ENCODE assay signal across 8 mouse cellular contexts in genomic region chr16:94631984-94632383, GRCm38 (mm10).
DNase-seq lines count a peak whose midpoint lies in the region; ATAC-seq and TF ChIP-seq lines count a peak whose summit lies in the region.

No protein-coding gene starts in this region.

- peak; percentile 63 for DNase-seq in right cerebral cortex, adult 18-20 months
- DNase-seq in right cerebral cortex, postnatal 14 days: no peak
- peak; percentile 73 for DNase-seq in cerebellum, adult 9-11 months
- peak; percentile 88 for DNase-seq in kidney, adult 2 months
- DNase-seq in spleen, adult 12 weeks (ENCODE audit: low spot score): no peak

- 1% methylated on average over 5 of the region's 5 CpGs for WGBS in kidney, adult 2 months
- WGBS in liver, embryonic 12.5 days (ENCODE audit: insufficient replicate concordance): 25% methylated on average over 5 of the region's 5 CpGs
- WGBS in neural tube, embryonic 12.5 days: 15% methylated on average over 5 of the region's 5 CpGs

- H3K9ac ChIP-seq in liver, embryonic 12.5 days: no peak overlapping the region
- H3K9ac ChIP-seq in neural tube, embryonic 12.5 days: no peak overlapping the region

- no peaks in the 10 kb centered on the region for H3K36me3 ChIP-seq in kidney, adult 2 months (ENCODE audit: control insufficient read depth, insufficient read depth, low read length)
- 0 out of 2 replicates have a peak, but pooled peaks cover 4% of the 10 kb centered on the region for H3K36me3 ChIP-seq in liver, embryonic 12.5 days
- H3K36me3 ChIP-seq in neural tube, embryonic 12.5 days: no peaks in the 10 kb centered on the region

- H3K27me3 ChIP-seq in kidney, adult 2 months (replicated peaks; ENCODE audit: control insufficient read depth, insufficient read depth, low read length): no peaks in the 10 kb centered on the region
- no peaks in the 10 kb centered on the region for H3K27me3 ChIP-seq in liver, embryonic 12.5 days (replicated peaks)
- H3K27me3 ChIP-seq in neural tube, embryonic 12.5 days (replicated peaks): no peaks in the 10 kb centered on the region

- TF ChIP-seq POLR2A in kidney, adult 2 months (IDR thresholded peaks at IDR 0.05; ENCODE audit: low read depth, low read length): no peak

- H3K27ac ChIP-seq in kidney, adult 2 months (ENCODE audit: insufficient read depth, low read depth, low read length): no peak overlapping the region
- no peak overlapping the region for H3K27ac ChIP-seq in liver, embryonic 12.5 days
- H3K27ac ChIP-seq in neural tube, embryonic 12.5 days: no peak overlapping the region

- no peak overlapping the region for H3K4me3 ChIP-seq in kidney, adult 2 months (ENCODE audit: insufficient read depth, low read depth, low read length)
- H3K4me3 ChIP-seq in liver, embryonic 12.5 days: no peak overlapping the region
- no peak overlapping the region for H3K4me3 ChIP-seq in neural tube, embryonic 12.5 days

- H3K4me1 ChIP-seq in kidney, adult 2 months (ENCODE audit: control insufficient read depth, insufficient read depth, low read length): peaks cover 31% of the 10 kb centered on the region
- peaks cover 54% of the 10 kb centered on the region for H3K4me1 ChIP-seq in liver, embryonic 12.5 days
- H3K4me1 ChIP-seq in neural tube, embryonic 12.5 days: peaks cover 20% of the 10 kb centered on the region

- no peaks in the 10 kb centered on the region for H3K9me3 ChIP-seq in liver, embryonic 12.5 days (replicated peaks)
- H3K9me3 ChIP-seq in neural tube, embryonic 12.5 days: no peaks in the 10 kb centered on the region

- H3K4me2 ChIP-seq in liver, embryonic 12.5 days: no peak overlapping the region
- no peak overlapping the region for H3K4me2 ChIP-seq in neural tube, embryonic 12.5 days (replicated peaks)

- peak; percentile 98 for ATAC-seq in granulocyte monocyte progenitor cell, adult 5-6 weeks (replicated peaks; ENCODE audit: poor library complexity, severe bottlenecking)
- ATAC-seq in liver, embryonic 12.5 days: peak; percentile 85
- ATAC-seq in neural tube, embryonic 12.5 days (ENCODE audit: low FRiP score, low read depth): peak; percentile 98

- TF ChIP-seq CTCF in kidney, adult 2 months (conservative IDR thresholded peaks at IDR 0.05; ENCODE audit: insufficient read depth, insufficient read length, low read depth, low read length): no peak

Comparison
In these comparisons a context has a peak if more than half of its experiments do, and no peak if none do; other contexts are left out.
1. DNase-seq: peak in right cerebral cortex, adult 18-20 months (single experiment), cerebellum, adult 9-11 months (single experiment) and kidney, adult 2 months (single experiment); none in right cerebral cortex, postnatal 14 days (single experiment) and spleen, adult 12 weeks (single experiment).
2. Peak in every context shown above with its lines, with median percentiles within 50 percentile points of each other: ATAC-seq.